In the genomic region with DNA sequence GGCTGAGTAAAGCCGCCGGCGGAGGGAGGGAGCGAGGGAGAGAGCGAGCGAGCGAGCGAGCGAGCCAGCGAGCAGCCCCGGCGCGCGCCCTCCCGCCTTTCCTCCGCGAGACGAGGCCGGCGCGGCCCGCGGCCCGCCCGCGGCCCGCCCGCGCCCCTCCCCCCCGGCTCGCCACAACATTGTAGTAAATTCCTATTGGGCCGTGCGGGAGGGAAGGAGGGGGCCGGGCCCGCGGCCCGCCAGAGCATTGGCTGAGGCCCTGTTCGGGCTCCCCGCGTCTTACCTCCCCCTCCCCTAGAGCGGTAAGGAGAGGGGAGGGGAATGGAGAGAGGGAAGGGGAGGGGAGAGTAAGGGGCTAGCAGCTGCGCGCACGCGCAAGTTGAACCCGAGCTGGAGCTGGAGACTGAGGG, we compare ENCODE assay signal across 8 mouse cellular contexts. TPM values are rescaled to one million over a fixed set of nuclear protein-coding genes. Genes with fewer than 3 reads are reported as not detected.
DNase-seq lines count a peak whose midpoint lies in the region; ATAC-seq and TF ChIP-seq lines count a peak whose summit lies in the region.

No protein-coding gene starts in this region.

- TF ChIP-seq CTCF in cortical plate, adult 2 months (IDR thresholded peaks at IDR 0.05; ENCODE audit: extremely low read depth, insufficient read depth, low read length), result no peak
- no peak for TF ChIP-seq CTCF in hindbrain, postnatal 0 days (IDR thresholded peaks at IDR 0.05; ENCODE audit: low read depth)

- H3K27me3 ChIP-seq in hindbrain, postnatal 0 days (ENCODE audit: insufficient read depth, low read length), result no peaks in the 10 kb centered on the region

- no peaks in the 10 kb centered on the region for H3K9me3 ChIP-seq in hindbrain, postnatal 0 days (ENCODE audit: low read length)

- WGBS in hindbrain, postnatal 0 days, result 0% methylated on average over 22 of the region's 46 CpGs

- DNase-seq in gastrocnemius, adult 8-10 months (ENCODE audit: low spot score in 2 of 2), result peak; percentile 62 to 77
- peak; percentile 98 for DNase-seq in hindbrain, postnatal 0 days (ENCODE audit: low spot score)
- peak; percentile 61 to 71 for DNase-seq in left cerebral cortex, adult 18-20 months (ENCODE audit: low spot score in 2 of 2)
- peak; percentile 89 to 96 for DNase-seq in lung, postnatal 4 days
- peak; percentile 90 for DNase-seq in retina, postnatal 7 days (ENCODE audit: low read depth, low spot score)
- peak; percentile 58 to 80 for DNase-seq in urinary bladder, adult 18-20 months (ENCODE audit: low spot score in 2 of 2)

- no peak overlapping the region for H3K27ac ChIP-seq in cortical plate, adult 2 months (ENCODE audit: insufficient read depth, low read length)
- H3K27ac ChIP-seq in hindbrain, postnatal 0 days, result peak overlapping the region; percentile 96

- H3K9ac ChIP-seq in hindbrain, postnatal 0 days (replicated peaks; ENCODE audit: low read length), result peak overlapping the region; percentile 97

- no peaks in the 10 kb centered on the region for H3K36me3 ChIP-seq in hindbrain, postnatal 0 days (ENCODE audit: insufficient read depth, low read length)

- no peak for TF ChIP-seq POLR2A in cortical plate, adult 2 months (IDR thresholded peaks at IDR 0.05; ENCODE audit: extremely low read depth, insufficient read depth, low read length)

- peak overlapping the region; percentile 31 for H3K4me3 ChIP-seq in cortical plate, adult 2 months (ENCODE audit: insufficient read depth, low read length)
- peak overlapping the region; percentile 96 for H3K4me3 ChIP-seq in hindbrain, postnatal 0 days (ENCODE audit: low read length)

- H3K4me1 ChIP-seq in cortical plate, adult 2 months (ENCODE audit: control insufficient read depth, insufficient read depth, low read length), result peaks cover 1% of the 10 kb centered on the region; the same call in 1 of the 2 replicates
- H3K4me1 ChIP-seq in hindbrain, postnatal 0 days (ENCODE audit: insufficient read depth, low read length), result no peaks in the 10 kb centered on the region

- H3K4me2 ChIP-seq in hindbrain, postnatal 0 days (ENCODE audit: low read depth, low read length), result peak overlapping the region; percentile 84

- peak; percentile 77 for ATAC-seq in activated CD4-positive, CD25-positive, alpha-beta regulatory T cell, adult 4 months
- ATAC-seq in hindbrain, postnatal 0 days, result peak; percentile 99

RNA-seq across cellular contexts. Expression of gene Gm10300, which starts 25.5 kb away (rescaled TPM):
- polyA plus RNA-seq in activated CD4-positive, CD25-positive, alpha-beta regulatory T cell, adult 4 months (2017; shearing (Covaris generic)), result not detected
- polyA plus RNA-seq in cortical plate, adult 2 months (2012; rRNA removed), result 0.10 and 0.19 TPM in 2 replicates
- total RNA-seq in gastrocnemius, adult 8-10 months (2022), result under 1 TPM in 3 of 4 experiments, not detected in 1; 0.10 to 0.22 (median 0.11) TPM
- not detected in 2 replicates for total RNA-seq in hindbrain, postnatal 0 days (2014; rRNA removed)
- not detected in 2 replicates for polyA plus RNA-seq in hindbrain, postnatal 0 days (2015; fragmentation: Nextera tagmentation; extraction: Ambion mirVana)
- not detected for total RNA-seq in left cerebral cortex, adult 18-20 months (2021)

RNA-seq across cellular contexts. Expression of gene Epb41, which starts 26.1 kb away (rescaled TPM):
- polyA plus RNA-seq in activated CD4-positive, CD25-positive, alpha-beta regulatory T cell, adult 4 months (2017; shearing (Covaris generic)), result 10 to 100 TPM; 26.9 to 27.1 TPM
- 36.5 and 37.8 TPM in 2 replicates for polyA plus RNA-seq in cortical plate, adult 2 months (2012; rRNA removed)
- 100 to 1,000 TPM; 114 to 129 (median 121) TPM for total RNA-seq in gastrocnemius, adult 8-10 months (2022)
- 69.7 and 70.1 TPM in 2 replicates for total RNA-seq in hindbrain, postnatal 0 days (2014; rRNA removed)
- polyA plus RNA-seq in hindbrain, postnatal 0 days (2015; fragmentation: Nextera tagmentation; extraction: Ambion mirVana), result 33.3 and 33.7 TPM in 2 replicates
- 10 to 100 TPM; 39.0 TPM for total RNA-seq in left cerebral cortex, adult 18-20 months (2021)
